Mouse (Mus musculus) heart, adult 2 months (tissue): Measurements from ENCODE around the gene Nek2.

Experiments
- CTCF ChIP-seq: fragments of 200-600 bp; IDR thresholded peaks from 2 replicates; pipeline ENCODE4 v1.8.1; 2022; ENCODE audit warnings: antibody characterized with exemption, mild to moderate bottlenecking, moderate library complexity
- EP300 ChIP-seq: fragments of 200-500 bp; IDR thresholded peaks from 2 replicates; pipeline ENCODE4 v1.6.1; 2011; ENCODE audit warnings: low read depth, low read length, control low read depth; ENCODE audit not compliant: insufficient read depth
- POLR2A ChIP-seq: fragments of 200-500 bp; IDR thresholded peaks from 2 replicates; pipeline ENCODE4 v1.6.1; 2011; ENCODE audit warnings: mild to moderate bottlenecking, low read depth, low read length, control low read depth; ENCODE audit not compliant: insufficient read depth

DNA sequence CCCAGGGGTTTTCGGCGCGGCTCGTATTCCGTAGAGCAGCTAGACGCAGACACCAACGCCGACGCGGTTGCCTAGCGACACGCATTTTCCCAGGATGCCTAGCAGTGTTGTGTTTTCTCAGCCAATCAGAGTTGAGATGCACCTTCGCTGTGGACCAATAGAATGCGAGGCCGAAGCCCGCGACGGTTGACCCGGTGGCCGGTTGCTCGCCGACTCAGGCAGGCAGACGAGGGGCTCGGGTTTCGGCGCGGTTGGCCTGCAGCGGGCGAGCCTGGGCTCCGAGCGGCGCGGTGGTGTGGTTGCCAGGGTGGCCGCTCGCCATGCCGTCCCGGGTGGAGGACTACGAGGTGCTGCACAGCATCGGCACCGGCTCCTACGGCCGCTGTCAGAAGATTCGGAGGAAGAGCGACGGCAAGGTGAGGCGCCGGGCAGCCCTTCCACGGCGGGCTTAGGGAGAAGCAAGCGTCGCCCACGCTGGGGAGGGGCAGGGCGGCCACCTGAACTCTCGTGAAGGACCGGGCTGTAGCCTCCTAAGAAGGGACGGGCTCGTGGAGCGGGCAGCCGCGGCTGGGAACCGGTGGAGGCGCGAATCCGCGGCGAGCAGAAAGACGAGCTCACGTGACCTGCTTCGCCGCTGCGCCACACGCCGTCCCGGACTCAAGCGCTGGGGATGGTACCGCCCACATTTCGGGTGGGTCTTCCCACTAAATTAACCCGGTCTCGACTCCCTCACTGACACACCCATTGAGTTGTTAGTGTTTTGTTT, at the start of gene Nek2:
- TF ChIP-seq POLR2A (no peak), EP300 (no peak), CTCF (no peak)
